Mouse (Mus musculus) gastrocnemius, adult 18-20 months (tissue): Measurements from ENCODE around the gene Rnf128. TPM values are rescaled to one million over a fixed set of nuclear protein-coding genes. Genes with fewer than 3 reads are reported as not detected.

Experiments used
- DNase-seq: peaks from one replicate; pipeline ENCODE4 v3.0.0; 2021; ENCODE audit warnings: low spot score
- total RNA-seq, 2 experiments: library from RNA; stranded (reverse); gene quantifications; 2 replicates each; pipeline ENCODE4 v1.2.3; 2021

Gene Rnf128
- total RNA-seq, 2 experiments from 2014 or later, result 19.0 to 23.2 TPM

DNA sequence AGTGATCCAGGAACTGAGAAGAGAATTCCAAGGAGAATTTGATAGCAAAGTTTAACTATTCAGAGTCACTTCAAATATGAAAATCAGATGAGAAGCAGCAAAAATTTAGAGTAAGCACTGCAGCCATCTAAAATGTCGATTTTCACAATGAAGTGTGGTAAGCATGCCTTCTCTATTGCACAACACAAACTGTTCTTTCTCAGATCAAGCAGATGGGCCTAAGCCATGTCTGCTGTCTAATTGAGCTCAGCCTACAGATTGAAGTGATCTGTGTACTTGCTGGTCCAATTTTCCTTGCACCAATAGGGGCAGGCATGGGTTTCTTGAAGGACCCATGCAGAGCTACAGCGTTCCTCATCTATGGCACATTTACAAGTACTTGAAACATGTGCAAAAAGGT is 51.6 kb downstream of the Rnf128 start:
- DNase-seq, result no peak

- no peak for DNase-seq
Observed at GRCm38 (mm10) chrX:139622071-139622470, 59.0 kb downstream of the Rnf128 start.

DNA sequence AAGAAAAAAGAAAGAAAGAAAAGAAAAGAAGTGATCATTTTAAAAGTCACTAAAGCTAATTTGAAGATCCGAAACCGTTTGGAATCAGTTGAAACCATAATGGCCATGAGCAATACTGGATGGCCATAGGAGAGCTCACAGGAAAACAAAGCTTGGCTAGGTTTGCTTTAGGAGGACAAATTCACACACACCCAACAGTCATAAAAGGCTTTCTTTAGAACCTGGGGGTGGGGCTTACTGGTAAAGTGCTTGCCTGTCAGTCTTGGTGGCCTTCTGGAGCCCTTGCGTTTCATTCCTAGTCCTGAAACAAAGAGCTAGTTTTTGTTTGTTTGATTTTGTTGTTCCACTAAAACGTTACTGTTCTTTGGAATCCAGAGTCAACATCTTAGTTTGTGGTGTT is 71.6 kb downstream of the Rnf128 start:
- DNase-seq, result no peak

DNA sequence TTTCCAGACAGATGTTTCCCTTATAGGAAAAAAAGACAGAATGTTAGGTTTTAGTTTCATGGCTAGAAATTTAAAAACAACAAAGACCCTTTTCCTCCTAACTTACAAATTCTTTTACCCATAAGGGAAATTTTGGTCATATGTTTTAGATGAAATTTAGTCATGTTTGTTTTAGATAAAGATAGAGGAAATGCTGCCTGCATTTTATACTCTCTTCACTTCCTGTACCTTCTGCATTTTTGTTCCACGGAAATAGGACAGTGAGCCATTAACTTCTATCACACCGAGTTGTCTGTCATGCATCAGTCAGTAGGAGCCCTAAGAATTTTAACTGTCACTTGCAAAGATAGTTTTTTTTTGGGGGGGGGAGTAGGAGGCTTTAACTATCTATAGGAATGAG is 76.6 kb downstream of the Rnf128 start:
- no peak for DNase-seq

DNA sequence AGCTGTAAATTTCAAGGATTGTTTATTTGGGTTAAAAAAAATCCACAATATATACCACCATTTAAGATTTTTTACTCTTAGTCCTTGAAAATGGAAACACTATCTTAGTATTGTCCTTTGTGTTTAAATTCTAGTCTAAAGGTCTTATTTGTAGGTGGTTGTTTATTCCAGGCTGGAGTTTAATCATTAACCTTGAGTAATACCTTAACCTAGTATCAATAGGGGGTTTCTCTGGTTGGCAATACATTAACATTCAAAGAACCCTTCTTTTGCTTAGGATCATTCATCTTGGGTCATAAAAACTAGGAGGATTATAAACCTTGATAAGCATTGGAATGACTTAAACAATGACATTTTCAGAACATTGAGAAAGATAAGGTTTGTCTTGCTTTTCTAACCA is 77.3 kb downstream of the Rnf128 start:
- DNase-seq, result no peak

DNA sequence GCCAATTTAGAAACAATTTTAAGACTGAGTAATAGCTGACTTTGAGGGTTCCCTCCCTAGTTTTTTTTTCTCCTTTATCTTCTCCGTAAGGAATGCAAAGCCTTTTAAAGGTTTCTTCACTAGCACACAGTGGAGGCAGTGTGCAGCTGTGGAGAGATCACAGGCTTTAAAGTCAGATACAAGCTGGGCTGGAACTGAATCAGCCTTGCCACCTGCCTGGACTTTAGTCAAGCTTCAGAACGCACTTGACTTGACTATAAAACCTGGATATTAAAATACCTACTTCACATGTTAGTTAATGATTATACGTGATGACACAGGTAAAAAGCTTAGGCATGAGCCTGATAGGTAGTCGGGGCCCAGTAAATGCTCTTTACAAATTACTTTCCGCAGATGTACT is 89.1 kb downstream of the Rnf128 start:
- DNase-seq, result no peak

GRCm38 (mm10) chrX:139653292-139653691 is 90.2 kb downstream of the Rnf128 start:
- DNase-seq, result no peak

DNA sequence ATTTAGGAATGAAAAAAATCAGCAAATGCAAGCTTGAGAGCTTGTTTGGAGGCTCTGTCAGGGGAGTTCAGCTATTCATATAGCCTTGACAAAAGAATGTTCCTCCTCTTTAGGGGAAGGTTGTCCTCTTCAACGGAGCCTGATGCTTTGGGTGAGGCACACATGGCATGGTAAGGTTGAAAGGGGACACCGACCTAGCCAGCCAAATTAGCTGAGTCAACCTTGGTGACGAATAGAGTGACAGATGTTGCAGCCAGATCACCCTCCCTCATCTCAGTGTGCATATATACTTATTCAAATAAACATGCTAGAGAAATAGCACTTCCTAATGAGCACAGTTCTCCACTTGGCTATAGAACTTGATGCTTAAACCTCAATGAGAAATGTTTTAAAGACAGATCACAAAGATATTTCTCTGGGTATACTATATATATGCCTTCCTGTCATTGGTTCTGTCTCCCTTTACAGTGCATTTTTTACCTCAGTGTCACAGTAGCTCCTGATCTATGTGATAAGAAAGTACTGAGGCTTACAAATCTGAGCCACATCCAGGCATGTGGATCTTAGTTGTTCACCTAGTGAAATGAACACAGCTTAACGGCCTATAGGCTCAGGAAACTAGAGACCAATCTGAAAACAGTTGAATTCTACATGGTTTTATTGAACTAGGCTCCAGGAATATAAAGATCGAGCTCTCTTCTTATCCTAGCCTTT is 91.4 kb downstream of the Rnf128 start:
- peak; percentile 15 for DNase-seq

GRCm38 (mm10) chrX:139662111-139662510 is 99.0 kb downstream of the Rnf128 start:
- DNase-seq, result no peak

GRCm38 (mm10) chrX:139665829-139666228 is 102.7 kb downstream of the Rnf128 start:
- DNase-seq, result no peak

- DNase-seq, result no peak
Observed at GRCm38 (mm10) chrX:139684410-139684774, 121.3 kb downstream of the Rnf128 start.

GRCm38 (mm10) chrX:139684775-139685695 is 121.9 kb downstream of the Rnf128 start, which contains the start of gene Tbc1d8b:
Gene Tbc1d8b, plus strand, starts transcription at chrX:139684996.
- DNase-seq, result peak; percentile 90

DNA sequence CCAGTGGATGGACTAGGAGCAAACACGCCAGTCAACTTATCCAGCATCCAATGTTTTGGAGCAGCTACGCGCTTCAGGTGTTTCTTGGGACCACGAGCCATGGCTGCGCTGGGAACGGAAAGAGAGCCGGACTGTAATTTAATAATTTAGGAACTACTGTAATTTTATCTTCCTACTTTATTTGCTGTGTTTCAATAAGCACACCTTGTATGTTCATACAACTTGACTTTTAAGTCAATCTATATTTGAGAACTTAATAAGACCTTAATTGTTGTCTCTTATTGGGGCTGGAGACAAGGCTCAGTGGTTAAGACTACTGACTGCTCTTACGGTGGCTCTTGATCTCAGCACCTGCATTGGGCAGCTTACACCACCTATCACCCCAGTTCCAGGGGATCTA is 151.3 kb downstream of the Rnf128 start, which contains the start of gene Gm15013:
Gene Gm15013 (minus strand): TSS at position 101 of the 400 bp plus-strand sequence.
- DNase-seq, result no peak

- no peak for DNase-seq
Observed at GRCm38 (mm10) chrX:139722350-139722749, 159.2 kb downstream of the Rnf128 start.

Other genes starting within 250 kb of the Rnf128 start
- not detected for gene Trap1a, start 229.6 kb upstream of the Rnf128 start, total RNA-seq
- under 1 TPM in 1 of 2 experiments, not detected in 1; 0.05 TPM for gene D330045A20Rik, start 82.9 kb upstream of the Rnf128 start, total RNA-seq
- gene Tbc1d8b, start 121.7 kb downstream of the Rnf128 start, total RNA-seq, result 1 to 10 TPM; 4.1 to 6.3 TPM
- gene Gm15013, start 151.2 kb downstream of the Rnf128 start, total RNA-seq, result not detected
- gene Ripply1, start 219.0 kb downstream of the Rnf128 start, total RNA-seq, result not detected
- under 1 TPM in 1 of 2 experiments, not detected in 1; 0.07 TPM for gene Cldn2, start 237.5 kb downstream of the Rnf128 start, total RNA-seq